Mouse (Mus musculus) mature B cell (primary cell): ENCODE measurements around the gene Calm2.

Experiments
- in situ Hi-C: fragments of 300-500 bp; cut with MboI; formaldehyde crosslinking; loops from 2 replicates; pipeline ENCODE4 v1.14.3; 2019

Gene Calm2

DNA sequence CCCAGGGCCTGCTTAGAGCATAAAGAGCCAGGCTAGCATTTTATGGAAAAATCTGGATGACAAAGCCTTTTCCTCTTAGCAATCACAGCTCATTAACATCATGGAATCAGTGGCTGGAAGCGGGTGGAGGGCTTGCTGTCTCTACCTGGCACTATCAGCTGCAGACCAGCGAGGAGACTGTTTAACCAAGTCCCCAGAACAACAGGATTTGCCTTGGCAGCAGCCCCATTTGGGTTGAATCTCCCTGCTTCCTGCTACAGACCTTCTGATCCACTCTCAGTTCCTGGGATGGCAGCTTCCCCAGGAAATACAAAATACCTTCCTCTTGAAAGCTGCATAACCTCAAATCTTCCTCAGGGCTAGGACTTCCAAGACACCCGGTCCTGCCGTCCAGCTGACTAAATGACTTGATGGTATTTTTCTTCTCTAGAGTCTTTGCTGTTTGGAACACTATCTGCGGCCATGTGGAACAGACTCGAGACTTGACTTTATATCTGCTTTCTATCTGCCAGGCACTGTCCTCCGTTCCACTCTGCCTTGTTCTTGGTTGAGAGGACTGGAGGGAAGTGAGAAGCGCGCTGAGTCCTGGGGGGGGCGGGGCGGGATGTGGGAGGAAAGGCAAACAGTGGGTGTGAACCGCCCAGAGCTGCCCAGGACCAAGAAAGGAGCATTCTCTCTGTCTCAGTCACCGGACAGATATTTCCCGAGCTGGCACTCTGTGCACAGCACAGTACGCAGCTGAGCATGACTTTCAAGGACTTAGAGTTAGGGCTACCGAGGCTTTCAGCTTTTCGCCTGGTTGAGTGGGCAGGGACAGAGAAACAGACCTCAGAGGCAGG lies 12.4 kb upstream of the Calm2 start:
- in situ Hi-C loops, result no loop called here

DNA sequence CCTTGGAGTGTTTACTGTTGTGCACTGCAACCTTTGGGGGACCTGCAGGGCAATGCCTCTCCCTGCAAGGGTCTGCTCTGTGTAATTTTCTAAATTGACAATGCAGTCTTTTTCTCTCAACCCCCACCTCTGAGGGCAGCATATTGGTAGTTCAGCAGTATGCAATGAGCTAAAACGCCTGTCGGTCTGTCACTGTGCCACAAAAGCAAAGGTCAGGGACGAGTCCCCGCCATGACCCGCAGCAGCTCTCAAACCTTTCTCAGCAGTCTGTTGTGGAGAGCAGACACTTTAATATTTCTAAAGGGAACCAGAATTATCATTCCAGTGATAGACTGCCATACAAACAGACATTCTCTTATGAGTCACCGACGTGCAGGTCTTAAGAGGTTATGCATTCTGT lies 11.2 kb upstream of the Calm2 start:
- in situ Hi-C loops, result no loop called here

DNA sequence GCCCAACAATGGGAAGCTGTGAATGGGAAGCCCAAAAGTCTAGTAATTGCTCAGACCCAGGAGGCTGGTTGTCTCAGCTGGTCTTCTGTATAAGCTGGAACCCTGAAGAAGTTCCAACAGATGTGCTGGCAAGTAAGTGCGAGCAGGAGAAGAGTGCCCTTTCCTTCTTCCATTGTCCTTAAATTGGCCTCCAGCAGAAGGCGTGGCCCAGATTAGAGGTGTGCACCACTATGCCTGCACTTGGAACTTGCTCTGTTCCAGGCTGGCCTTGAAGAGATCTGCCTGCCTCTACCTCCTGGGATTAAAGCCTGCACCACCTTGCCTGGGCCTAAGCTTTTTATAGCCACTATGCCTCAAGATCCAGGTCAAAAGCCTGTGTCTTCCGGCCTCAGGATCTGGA lies 7.4 kb upstream of the Calm2 start:
- in situ Hi-C loops, result no loop called here

GRCm38 (mm10) chr17:87453336-87453735 lies 6.6 kb upstream of the Calm2 start:
- in situ Hi-C loops, result no loop called here

- in situ Hi-C loops, result no loop called here
Observed at GRCm38 (mm10) chr17:87448881-87449280, 2.1 kb upstream of the Calm2 start.

- in situ Hi-C loops, result no loop called here
Observed at GRCm38 (mm10) chr17:87448339-87448738, 1.6 kb upstream of the Calm2 start.

DNA sequence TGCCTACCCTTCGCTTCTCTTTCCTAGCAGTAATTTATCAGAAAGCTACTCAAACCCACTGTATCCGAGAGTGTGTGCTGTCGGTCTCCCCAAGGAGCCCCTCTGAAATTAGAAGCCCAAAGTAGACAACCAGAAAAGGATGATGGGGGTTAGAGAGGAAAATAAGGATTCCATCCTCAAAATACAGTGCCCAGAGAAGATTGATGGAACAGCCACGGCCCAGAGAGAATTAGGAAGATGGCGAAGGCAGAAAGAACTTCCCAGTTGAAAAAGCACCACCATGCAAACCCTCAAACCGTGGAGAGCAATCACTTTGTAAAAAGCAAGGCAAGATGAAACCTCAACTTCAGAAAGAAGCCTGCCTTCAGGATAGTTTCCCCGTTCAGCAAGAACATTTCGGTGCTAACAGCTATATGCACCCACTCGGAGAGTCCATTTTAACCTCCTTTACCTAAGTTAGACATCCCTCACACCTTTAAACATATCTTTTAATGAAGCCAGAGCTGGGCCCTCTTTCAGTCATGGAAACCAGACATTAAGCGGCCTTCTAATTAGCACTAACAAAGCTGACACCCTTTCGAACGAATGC lies 971 bp upstream of the Calm2 start:
- in situ Hi-C loops, result no loop called here

GRCm38 (mm10) chr17:87445917-87446766 lies 593 bp downstream of the Calm2 start:
- in situ Hi-C loops, result no loop called here

- in situ Hi-C loops, result no loop called here
Observed at GRCm38 (mm10) chr17:87445337-87445916, 1.3 kb downstream of the Calm2 start.

- in situ Hi-C loops, result no loop called here
Observed at GRCm38 (mm10) chr17:87444763-87445162, 2.0 kb downstream of the Calm2 start.

GRCm38 (mm10) chr17:87441537-87441936 lies 5.2 kb downstream of the Calm2 start:
- in situ Hi-C loops, result no loop called here

DNA sequence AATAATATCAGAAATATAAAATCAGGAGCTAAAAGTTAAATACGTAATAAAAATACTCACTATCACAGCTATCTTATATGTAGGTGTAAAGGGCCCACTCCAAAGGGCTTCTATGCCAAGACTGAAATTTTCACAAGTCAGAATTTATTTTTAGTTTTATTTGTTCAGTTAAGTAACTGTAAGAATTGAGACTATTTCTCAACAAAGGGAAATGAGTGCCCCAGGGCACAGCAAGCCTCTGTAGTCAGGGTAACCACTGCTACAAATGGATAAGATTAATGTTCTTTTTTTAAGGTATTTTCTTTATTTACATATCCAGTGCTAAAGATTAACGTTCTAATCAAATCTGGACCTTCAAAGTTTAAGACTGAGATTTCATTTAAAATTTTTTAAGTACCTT lies 7.3 kb downstream of the Calm2 start:
- in situ Hi-C loops, result no loop called here

DNA sequence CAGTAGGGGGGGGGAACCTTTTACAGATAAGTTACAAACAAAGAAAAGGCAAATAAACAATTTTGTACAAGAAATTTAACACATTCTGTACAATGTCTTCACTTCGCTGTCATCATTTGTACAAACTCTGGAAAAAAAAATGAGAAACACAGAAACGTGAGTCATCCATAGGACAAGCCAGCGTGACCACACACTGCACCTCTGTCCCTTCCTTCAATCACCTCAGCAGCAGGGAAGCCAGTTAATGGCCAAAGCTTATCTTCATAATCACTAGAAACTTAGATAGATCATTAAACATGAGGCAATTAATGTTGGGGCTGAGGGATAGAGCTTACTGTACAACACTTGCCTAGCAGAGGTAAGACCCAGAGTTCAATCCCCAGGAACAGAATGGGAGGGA lies 12.8 kb downstream of the Calm2 start:
- in situ Hi-C loops, result no loop called here

DNA sequence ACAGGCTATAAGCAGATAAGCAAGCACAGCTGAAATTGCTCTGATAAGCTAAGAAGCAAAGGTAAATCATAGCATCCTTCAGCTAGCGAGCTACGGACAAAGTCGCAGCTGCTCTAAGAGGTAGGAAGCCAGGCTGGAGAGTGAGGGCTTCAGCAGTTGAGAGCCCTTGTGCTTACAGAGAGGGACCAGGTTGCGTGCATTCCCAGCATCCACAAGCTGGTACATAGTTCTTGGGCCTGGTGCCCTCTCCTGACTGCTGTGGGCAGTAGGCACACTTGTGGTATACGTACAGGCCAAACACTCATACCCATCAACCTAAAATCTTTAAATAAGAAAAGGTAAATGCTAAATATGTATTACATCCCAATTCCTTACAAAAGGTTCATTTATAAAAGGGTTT lies 14.0 kb downstream of the Calm2 start:
- in situ Hi-C loops, result no loop called here

- in situ Hi-C loops, result no loop called here
Observed at GRCm38 (mm10) chr17:87432314-87432713, 14.4 kb downstream of the Calm2 start.

DNA sequence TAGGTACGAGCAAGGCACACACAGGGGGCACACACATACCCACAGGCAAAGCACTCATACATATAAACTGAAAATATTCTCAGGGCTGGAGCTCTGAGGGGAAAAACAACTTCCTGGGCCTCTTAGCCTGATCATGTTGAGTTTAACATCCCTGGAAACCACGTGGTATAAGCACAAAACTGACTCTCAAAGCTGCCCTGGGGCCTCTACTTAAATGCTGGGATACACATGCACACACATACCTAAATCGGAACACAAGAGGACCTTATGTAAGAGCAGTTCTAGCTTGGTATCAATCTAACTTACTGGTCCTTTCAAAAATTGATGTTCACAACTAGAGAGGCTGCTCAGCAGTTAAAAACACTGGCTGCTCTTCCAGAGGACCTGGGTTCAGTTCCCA lies 17.3 kb downstream of the Calm2 start:
- in situ Hi-C loops, result no loop called here

DNA sequence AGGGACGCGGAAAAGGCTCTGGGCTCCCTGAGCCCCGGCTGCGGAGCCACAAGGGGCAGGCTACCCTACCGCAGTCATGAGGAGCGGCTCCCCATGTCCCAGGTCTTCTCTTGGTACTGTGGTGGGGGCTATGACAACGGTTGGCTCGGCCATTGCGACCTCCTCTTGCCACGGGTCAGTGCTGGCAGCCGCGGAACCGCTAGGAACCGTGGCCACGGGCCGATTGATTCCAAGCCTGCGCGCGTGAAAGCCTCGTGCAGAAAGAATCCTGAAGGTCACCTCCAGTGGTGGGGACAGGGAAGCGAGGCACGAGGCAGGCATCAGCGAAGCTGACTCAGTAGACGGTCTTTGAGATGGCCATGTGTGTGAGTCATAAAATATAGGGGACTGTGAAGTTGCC lies 19.2 kb downstream of the Calm2 start, which contains the start of gene Stpg4:
Stpg4 (minus strand) TSS at position 231 of the 400 bp plus-strand sequence.
- in situ Hi-C loops, result no loop called here

- in situ Hi-C loops, result no loop called here
Observed at GRCm38 (mm10) chr17:87418082-87418481, 28.7 kb downstream of the Calm2 start.

GRCm38 (mm10) chr17:87406646-87407045 lies 40.1 kb downstream of the Calm2 start:
- in situ Hi-C loops, result no loop called here

DNA sequence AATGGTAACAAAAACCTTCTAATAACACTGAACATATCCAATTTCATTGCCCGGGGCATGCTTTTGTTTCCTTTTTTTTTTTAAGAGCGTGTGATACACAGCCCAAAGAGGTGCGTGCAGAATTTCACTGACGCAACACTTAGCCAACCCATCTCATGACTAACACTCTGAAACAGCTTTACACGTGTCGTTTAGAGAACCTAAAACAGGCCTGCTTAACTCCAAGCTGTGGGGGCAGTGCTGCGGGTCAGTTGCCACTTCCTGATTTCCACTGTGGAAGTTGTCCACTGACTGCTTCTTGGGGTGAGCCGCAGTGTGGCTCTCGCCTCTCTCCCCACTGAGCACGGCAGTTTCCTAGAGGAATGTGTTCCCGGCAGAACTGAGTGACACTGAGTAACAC lies 41.2 kb downstream of the Calm2 start:
- in situ Hi-C loops, result no loop called here

- in situ Hi-C loops, result no loop called here
Observed at GRCm38 (mm10) chr17:87403462-87403861, 43.3 kb downstream of the Calm2 start.

DNA sequence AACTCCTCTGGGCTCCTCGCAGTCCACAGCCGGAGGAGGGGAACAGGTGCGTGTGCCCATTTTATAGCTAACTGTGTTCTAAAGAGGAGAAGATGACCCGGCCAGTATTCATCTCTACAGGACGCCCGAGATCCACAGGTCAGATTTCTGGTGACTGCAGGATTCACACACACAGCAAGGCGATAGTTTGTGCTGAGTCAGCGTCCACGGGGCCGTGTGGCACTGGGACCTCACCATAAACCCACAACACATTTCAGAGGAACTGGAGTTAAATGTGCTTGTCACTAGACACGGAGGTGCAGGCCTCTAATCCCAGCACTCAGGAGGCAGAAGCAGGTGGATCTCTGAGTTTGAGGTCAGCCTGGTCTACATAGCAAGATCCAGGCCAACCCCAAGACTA lies 44.3 kb downstream of the Calm2 start:
- in situ Hi-C loops, result no loop called here
